Mouse (Mus musculus) embryonic facial prominence, embryonic 11.5 days (tissue): ENCODE data around the gene Kdm5c. TPM values are rescaled to one million over a fixed set of nuclear protein-coding genes. Genes with fewer than 3 reads are reported as not detected.

Experiments
- ATAC-seq: fragments of 200-750 bp; cut with Nextera tagmentation; replicated peaks from 2 replicates; pipeline ENCODE4 v1.8.0; 2017; ENCODE audit warnings: low read depth; ENCODE audit not compliant: insufficient number of reproducible peaks, low FRiP score, low TSS enrichment
- DNase-seq: peaks from one replicate; pipeline ENCODE4 v3.0.0-alpha.2; 2015; ENCODE audit warnings: low spot score
- H3K27ac ChIP-seq: fragments of 300-500 bp; sonication (generic); replicated peaks from 2 replicates; pipeline ENCODE4 v1.5.1; 2014; ENCODE audit warnings: mild to moderate bottlenecking, low read depth, low read length, control low read depth
- H3K27me3 ChIP-seq: fragments of 300-500 bp; sonication (generic); 2 replicates; pipeline ENCODE4 v1.6.1; 2014; ENCODE audit warnings: mild to moderate bottlenecking, low read length, moderate library complexity, mixed read lengths; ENCODE audit not compliant: control insufficient read depth, insufficient read depth
- H3K36me3 ChIP-seq: fragments of 300-500 bp; sonication (generic); replicated peaks from 2 replicates; pipeline ENCODE4 v1.6.1; 2014; ENCODE audit warnings: low read depth, mild to moderate bottlenecking, low read length, moderate library complexity, mixed read lengths; ENCODE audit not compliant: control insufficient read depth, insufficient read depth
- H3K4me1 ChIP-seq: fragments of 300-500 bp; sonication (generic); 2 replicates; pipeline ENCODE4 v1.6.1; 2014; ENCODE audit warnings: low read length, mixed read lengths; ENCODE audit not compliant: control insufficient read depth, insufficient read depth
- H3K4me2 ChIP-seq: fragments of 300-500 bp; sonication (generic); 2 replicates; pipeline ENCODE4 v1.6.1; 2014; ENCODE audit warnings: low read depth, mild to moderate bottlenecking, control low read depth, low read length, moderate library complexity
- H3K4me3 ChIP-seq: fragments of 300-500 bp; sonication (generic); 2 replicates; pipeline ENCODE4 v1.5.1; 2014; ENCODE audit warnings: low read depth, low read length, control low read depth
- H3K9ac ChIP-seq: fragments of 300-500 bp; sonication (generic); replicated peaks from 2 replicates; pipeline ENCODE4 v1.6.1; 2014; ENCODE audit warnings: mild to moderate bottlenecking, control low read depth, low read length
- H3K9me3 ChIP-seq: fragments of 300-500 bp; sonication (generic); replicated peaks from 2 replicates; pipeline ENCODE4 v1.6.1; 2016; ENCODE audit warnings: mild to moderate bottlenecking, low read length, inconsistent platforms, mixed read lengths; ENCODE audit not compliant: control insufficient read depth
- WGBS: fragments of 180-500 bp; shearing (Covaris S2); extraction: QIAGEN DNeasy Blood & Tissue Kit; methylation state at CpG from one replicate; pipeline ENCODE4 v1.1.7; 2014; 5-methylcytosine and 5-hydroxymethylcytosine counted together
- polyA plus RNA-seq: library from polyadenylated mRNA; unstranded; fragments of >200 nt; fragmentation: Nextera tagmentation; extraction: Ambion mirVana; gene quantifications from 2 replicates; pipeline ENCODE4 v1.2.1, GENCODE M21; 2014

Gene Kdm5c
- 23.6 and 26.3 TPM in 2 replicates for polyA plus RNA-seq

GRCm38 (mm10) chrX:152232781-152233763 lies at the start of gene Kdm5c:
Kdm5c (plus strand) TSS chrX:152233020.
- Histone ChIP-seq H3K9me3 (no peaks in the 10 kb centered on the region), H3K4me3 (peak within 1 kb of the TSS; percentile 74), H3K4me2 (peak within 1 kb of the TSS; percentile 54), H3K9ac (peak within 1 kb of the TSS; percentile 83), H3K4me1 (no peaks in the 10 kb centered on the region), H3K36me3 (no peaks in the 10 kb centered on the region), H3K27ac (no peak within 1 kb of the TSS; the same call in 1 of the 2 replicates), H3K27me3 (no peaks in the 10 kb centered on the region)
- ATAC-seq (peak; percentile 99), DNase-seq (peak; percentile 99)
- WGBS = 2% methylated on average over 69 of the region's 69 CpGs

GRCm38 (mm10) chrX:152187151-152187550 lies 45.7 kb upstream of the Kdm5c start:
- H3K4me2 ChIP-seq = no peak overlapping the region
- H3K9me3 ChIP-seq = no peaks in the 10 kb centered on the region
- H3K9ac ChIP-seq = no peak overlapping the region
- ATAC-seq (no peak), DNase-seq (no peak)
- no peak overlapping the region for H3K4me3 ChIP-seq
- peaks cover 6% of the 10 kb centered on the region; the same call in 1 of the 2 replicates for H3K27me3 ChIP-seq
- no peak overlapping the region for H3K27ac ChIP-seq
- no peaks in the 10 kb centered on the region for H3K4me1 ChIP-seq
- H3K36me3 ChIP-seq = no peaks in the 10 kb centered on the region

DNA sequence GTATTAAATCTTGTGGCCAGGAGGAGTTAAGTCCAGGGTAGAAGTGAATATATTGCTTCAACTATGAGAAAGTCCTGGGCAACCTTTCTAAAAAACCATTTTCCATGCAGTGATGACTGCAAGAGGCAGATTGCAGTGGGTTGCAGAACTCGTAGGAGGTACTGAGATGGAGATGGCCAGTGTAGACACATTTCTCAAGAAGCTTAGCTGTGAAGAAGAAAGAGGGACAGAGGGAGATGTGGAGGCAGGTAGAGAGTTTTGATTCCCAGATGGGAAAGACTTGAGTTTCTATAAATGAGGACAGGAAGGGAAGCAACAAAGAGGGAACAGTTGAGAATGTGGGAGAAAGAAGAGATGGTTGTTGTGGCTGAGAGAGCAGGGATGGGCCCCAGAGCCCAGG lies 41.6 kb upstream of the Kdm5c start:
- 86% methylated on average over 1 of the region's 1 CpGs for WGBS
- Histone ChIP-seq H3K4me1 (no peaks in the 10 kb centered on the region), H3K9me3 (no peaks in the 10 kb centered on the region)

GRCm38 (mm10) chrX:152197814-152198648 lies 34.8 kb upstream of the Kdm5c start:
- Histone ChIP-seq H3K36me3 (no peaks in the 10 kb centered on the region), H3K4me3 (no peak overlapping the region), H3K4me2 (no peak overlapping the region), H3K4me1 (no peaks in the 10 kb centered on the region), H3K27ac (no peak overlapping the region), H3K9me3 (no peaks in the 10 kb centered on the region), H3K9ac (no peak overlapping the region), H3K27me3 (peaks cover 14% of the 10 kb centered on the region)
- ATAC-seq (peak; percentile 62), DNase-seq (peak; percentile 16)
- 65% methylated on average over 1 of the region's 1 CpGs for WGBS

More for the DNA sequence above, 41.6 kb upstream of the Kdm5c start:
- Histone ChIP-seq H3K27ac (no peak overlapping the region), H3K36me3 (no peaks in the 10 kb centered on the region), H3K4me2 (no peak overlapping the region), H3K9ac (no peak overlapping the region), H3K27me3 (peaks cover 5% of the 10 kb centered on the region; the same call in 1 of the 2 replicates), H3K4me3 (no peak overlapping the region)
- DNase-seq (no peak), ATAC-seq (no peak)

GRCm38 (mm10) chrX:152201737-152202421 lies 30.9 kb upstream of the Kdm5c start:
- WGBS = 7% methylated on average over 4 of the region's 4 CpGs
- Histone ChIP-seq H3K9ac (no peak overlapping the region), H3K36me3 (no peaks in the 10 kb centered on the region), H3K9me3 (no peaks in the 10 kb centered on the region), H3K4me2 (no peak overlapping the region), H3K27ac (no peak overlapping the region), H3K27me3 (peaks cover 20% of the 10 kb centered on the region), H3K4me1 (no peaks in the 10 kb centered on the region), H3K4me3 (no peak overlapping the region)
- ATAC-seq = no peak
- no peak for DNase-seq

GRCm38 (mm10) chrX:152202422-152203103 lies 30.3 kb upstream of the Kdm5c start:
- H3K4me2 ChIP-seq = no peak overlapping the region
- no peak overlapping the region for H3K9ac ChIP-seq
- DNase-seq (no peak), ATAC-seq (no peak)
- no peak overlapping the region for H3K4me3 ChIP-seq
- no peaks in the 10 kb centered on the region for H3K9me3 ChIP-seq
- H3K27me3 ChIP-seq = peaks cover 22% of the 10 kb centered on the region
- H3K4me1 ChIP-seq = no peaks in the 10 kb centered on the region
- 23% methylated on average over 8 of the region's 8 CpGs for WGBS
- H3K27ac ChIP-seq = no peak overlapping the region
- H3K36me3 ChIP-seq = no peaks in the 10 kb centered on the region

DNA sequence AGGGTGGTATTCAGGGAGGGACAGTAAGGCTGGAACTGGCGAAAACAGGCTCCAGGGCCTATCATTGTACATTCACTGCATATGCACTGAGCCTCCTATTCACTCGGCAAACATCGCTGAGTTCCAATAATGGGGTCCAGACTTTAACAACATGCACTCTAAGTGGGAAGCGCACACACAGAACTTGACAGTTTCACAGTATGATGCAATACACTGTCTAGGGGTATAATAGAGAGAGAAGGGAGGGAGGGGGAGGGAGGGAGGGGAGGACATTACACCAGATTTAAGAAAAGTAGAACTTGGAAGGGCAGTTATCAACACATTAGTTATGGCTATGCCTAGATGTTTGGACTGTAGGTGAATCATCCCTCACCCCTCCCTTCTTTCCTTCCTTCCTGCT lies 29.6 kb upstream of the Kdm5c start:
- no peak overlapping the region for H3K9ac ChIP-seq
- DNase-seq (no peak), ATAC-seq (no peak; the same call in 1 of the 2 replicates)
- no peaks in the 10 kb centered on the region for H3K9me3 ChIP-seq
- 64% methylated on average over 4 of the region's 4 CpGs for WGBS
- H3K36me3 ChIP-seq = no peaks in the 10 kb centered on the region
- no peak overlapping the region for H3K4me3 ChIP-seq
- no peaks in the 10 kb centered on the region for H3K4me1 ChIP-seq
- H3K4me2 ChIP-seq = no peak overlapping the region
- no peak overlapping the region for H3K27ac ChIP-seq
- peaks cover 22% of the 10 kb centered on the region for H3K27me3 ChIP-seq
